Mouse (Mus musculus) brain, embryonic 14.5 days (tissue): ENCODE measurements around the gene Naa50.

Experiments
- CTCF ChIP-seq: fragments of 200-500 bp; IDR thresholded peaks from 2 replicates; pipeline ENCODE4 v1.5.1; 2012; ENCODE audit warnings: inconsistent platforms, mild to moderate bottlenecking, moderate library complexity, borderline replicate concordance; ENCODE audit not compliant: insufficient read depth, insufficient read length; ENCODE audit errors: extremely low read depth
- POLR2A ChIP-seq: fragments of 200-500 bp; IDR thresholded peaks from 2 replicates; pipeline ENCODE4 v1.6.1; 2012; ENCODE audit warnings: mild to moderate bottlenecking, inconsistent platforms, borderline replicate concordance; ENCODE audit not compliant: poor library complexity, insufficient read depth, insufficient read length, severe bottlenecking; ENCODE audit errors: extremely low read depth

DNA sequence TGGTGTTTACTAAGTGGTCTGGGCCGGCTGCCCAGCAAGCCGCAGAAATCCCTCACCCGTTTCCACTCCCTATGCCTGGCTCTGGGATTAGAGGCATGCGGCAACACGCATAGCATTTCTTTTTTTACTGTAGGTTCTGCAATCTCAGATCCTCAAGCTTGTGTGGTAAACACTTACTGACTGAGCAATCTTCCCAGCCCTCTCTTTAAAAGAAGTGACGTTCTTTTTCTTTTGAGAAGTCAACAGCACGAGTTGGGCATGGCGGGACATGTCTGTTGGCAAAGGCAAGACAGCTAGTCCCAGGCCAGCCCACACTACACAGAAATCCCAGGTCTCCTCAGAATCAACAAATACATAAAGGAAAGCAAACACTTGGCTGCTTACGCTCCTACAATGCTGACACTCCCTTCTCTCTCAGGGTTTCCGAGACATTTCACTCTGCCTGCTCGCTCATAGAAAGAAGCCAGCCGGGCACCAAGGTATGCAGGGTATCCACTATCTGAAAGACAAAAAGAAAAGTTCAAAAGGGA is 38.4 kb upstream of the Naa50 start:
- TF ChIP-seq CTCF (no peak), POLR2A (no peak)
